ENCODE assay signal across 13 mouse cellular contexts in the genomic region with DNA sequence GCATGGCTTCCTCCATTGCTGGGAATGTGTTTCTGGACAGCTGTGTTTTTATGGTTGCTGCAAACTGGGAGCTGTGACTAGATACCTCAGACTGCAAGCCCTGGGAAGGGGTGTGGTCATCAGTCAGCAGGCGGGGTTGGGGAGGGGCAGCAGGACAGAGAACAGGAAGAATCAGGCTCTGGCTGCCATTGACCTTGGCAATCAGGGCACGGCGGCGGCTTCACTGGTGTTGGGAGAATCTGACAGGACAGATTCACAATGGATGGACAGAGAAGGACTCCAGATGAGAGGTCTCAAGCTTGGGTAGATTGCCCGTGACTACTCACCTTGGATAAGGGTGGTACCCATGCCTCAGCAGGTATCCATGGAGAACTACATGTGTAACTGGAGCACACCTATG.
"Had no signal": no experiment of that assay in that cellular context is flagged by ENCODE, and none has a peak within 500 bp of the region (broad histone marks: within the 10 kb centered on the region; RNA-seq: fewer than 3 reads in every experiment).

No protein-coding gene starts in this region.

- H3K4me3 ChIP-seq: layer of hippocampus, adult 2 months; limb, embryonic 13.5 days; myocyte; neural tube, embryonic 12.5 days; stomach, embryonic 15.5 days had no signal

- H3K27me3 ChIP-seq: stomach, embryonic 15.5 days had no signal

- H3K9ac ChIP-seq: limb, embryonic 13.5 days; liver, embryonic 14.5 days; neural tube, embryonic 12.5 days; stomach, embryonic 15.5 days had no signal

- DNase-seq: kidney, adult 18-20 months; kidney, postnatal 10 days; kidney, postnatal 4 days; left cerebral cortex, postnatal 4 days; lung, adult 18-20 months; thymus, adult 2 months; thymus, postnatal 25 days had no signal

- H3K27ac ChIP-seq: limb, embryonic 13.5 days; liver, embryonic 14.5 days; neural tube, embryonic 12.5 days; stomach, embryonic 15.5 days had no signal

- H3K4me1 ChIP-seq: stomach, embryonic 15.5 days had no signal

- H3K36me3 ChIP-seq: limb, embryonic 13.5 days; neural tube, embryonic 12.5 days; stomach, embryonic 15.5 days had no signal

- H3K9me3 ChIP-seq: limb, embryonic 13.5 days; neural tube, embryonic 12.5 days; stomach, embryonic 15.5 days had no signal

- H3K4me2 ChIP-seq: limb, embryonic 13.5 days; neural tube, embryonic 12.5 days; stomach, embryonic 15.5 days had no signal
